Mouse (Mus musculus) megakaryocyte, embryonic 14.5 days (primary cell): ENCODE data around the gene Entpd1.

Experiments
- FLI1 ChIP-seq: IDR thresholded peaks from 2 replicates; pipeline ENCODE4 v1.6.1; 2012; ENCODE audit warnings: low read length, inconsistent platforms, mixed read lengths
- GATA1 ChIP-seq: IDR thresholded peaks from 3 replicates; pipeline ENCODE4 v1.6.1; 2012; ENCODE audit warnings: mixed read lengths, low read length, inconsistent platforms, borderline replicate concordance

DNA sequence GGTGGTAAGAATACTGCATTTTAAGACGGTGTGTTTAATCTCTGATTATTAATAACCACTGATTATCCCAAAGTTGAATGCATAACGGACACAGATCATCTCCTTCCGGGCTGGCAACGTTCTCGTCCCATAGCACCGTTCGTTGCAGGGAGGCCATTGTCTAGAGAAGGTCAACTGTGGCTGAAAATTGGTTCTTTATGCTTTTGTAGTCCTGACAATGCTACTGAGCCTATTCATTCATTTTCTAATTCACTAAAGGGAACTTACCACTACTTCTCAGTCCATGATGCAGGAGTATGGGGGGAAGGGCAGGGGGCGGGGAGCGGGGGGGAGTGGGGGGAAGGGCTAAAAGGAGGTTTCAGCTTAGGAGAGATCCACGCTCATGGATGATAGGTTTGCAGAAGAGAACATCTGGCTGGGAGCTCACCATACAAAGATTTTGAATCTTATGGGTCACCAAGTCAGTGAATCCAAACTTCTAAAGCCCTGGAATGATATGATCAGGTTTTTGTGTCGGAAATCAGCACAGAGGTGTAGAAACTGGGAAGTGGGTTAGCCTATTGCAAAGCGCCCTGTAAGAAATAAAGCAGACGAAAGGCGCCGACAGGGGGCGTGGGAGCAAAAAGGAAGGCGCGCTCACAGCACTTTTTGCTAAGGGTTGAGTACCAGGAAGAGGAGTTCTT lies 23.2 kb upstream of the Entpd1 start:
- TF ChIP-seq GATA1 (no peak), FLI1 (no peak)
